ENCODE assay signal across 31 mouse cellular contexts in genomic region chr1:13042326-13042725, GRCm38 (mm10).
DNase-seq lines count a peak whose midpoint lies in the region; ATAC-seq and TF ChIP-seq lines count a peak whose summit lies in the region.
"Had no signal": no experiment of that assay in that cellular context is flagged by ENCODE, and none has a peak within 500 bp of the region (broad histone marks: within the 10 kb centered on the region; RNA-seq: fewer than 3 reads in every experiment).

No protein-coding gene starts in this region.

- no peak overlapping the region for H3K4me2 ChIP-seq in lung, embryonic 16.5 days (ENCODE audit: low read depth, low read length)
- H3K4me2 ChIP-seq: embryonic facial prominence, embryonic 15.5 days; forebrain, embryonic 12.5 days; hindbrain, embryonic 13.5 days; liver, embryonic 12.5 days; midbrain, embryonic 11.5 days had no signal

- H3K36me3 ChIP-seq in lung, embryonic 16.5 days (ENCODE audit: control insufficient read depth, insufficient read depth, low read length) = no peaks in the 10 kb centered on the region
- H3K36me3 ChIP-seq: embryonic facial prominence, embryonic 10.5 days; embryonic facial prominence, embryonic 15.5 days; forebrain, embryonic 12.5 days; hindbrain, embryonic 13.5 days; liver, embryonic 12.5 days had no signal

- H3K4me1 ChIP-seq in lung, embryonic 16.5 days (replicated peaks; ENCODE audit: control insufficient read depth, insufficient read depth, low read length) = 0 out of 2 replicates have a peak, but pooled peaks cover 3% of the 10 kb centered on the region
- H3K4me1 ChIP-seq in lung, adult 2 months (ENCODE audit: control insufficient read depth, insufficient read depth, low read length) = no peaks in the 10 kb centered on the region
- H3K4me1 ChIP-seq: embryonic facial prominence, embryonic 10.5 days; embryonic facial prominence, embryonic 15.5 days; forebrain, embryonic 12.5 days; hindbrain, embryonic 13.5 days; liver, embryonic 12.5 days had no signal

- no peak for TF ChIP-seq POLR2A in lung, adult 2 months (IDR thresholded peaks at IDR 0.05; ENCODE audit: borderline replicate concordance, extremely low read depth, low read depth, low read length)

- no peak overlapping the region for H3K27ac ChIP-seq in lung, embryonic 16.5 days (ENCODE audit: low read length)
- H3K27ac ChIP-seq: embryonic facial prominence, embryonic 10.5 days; embryonic facial prominence, embryonic 15.5 days; forebrain, embryonic 12.5 days; hindbrain, embryonic 13.5 days; liver, embryonic 12.5 days had no signal

- TF ChIP-seq CTCF in lung, adult 2 months (IDR thresholded peaks at IDR 0.05; ENCODE audit: insufficient read depth, low read length) = no peak

- H3K4me3 ChIP-seq in lung, embryonic 16.5 days (ENCODE audit: low read length) = no peak overlapping the region
- H3K4me3 ChIP-seq in lung, adult 2 months (replicated peaks; ENCODE audit: extremely low read depth, low read depth, low read length) = no peak overlapping the region
- H3K4me3 ChIP-seq: embryonic facial prominence, embryonic 10.5 days; embryonic facial prominence, embryonic 15.5 days; forebrain, embryonic 12.5 days; hindbrain, embryonic 13.5 days; liver, embryonic 12.5 days had no signal

- H3K27me3 ChIP-seq in lung, embryonic 16.5 days (ENCODE audit: control insufficient read depth, insufficient read depth, low read depth, low read length) = no peaks in the 10 kb centered on the region
- H3K27me3 ChIP-seq: CH12.LX; embryonic facial prominence, embryonic 15.5 days; forebrain, embryonic 12.5 days; hindbrain, embryonic 13.5 days; liver, embryonic 12.5 days had no signal

- peak; percentile 44; the same call in 1 of the 2 replicates for ATAC-seq in frontal cortex, adult (ENCODE audit: low TSS enrichment)
- ATAC-seq in lung, embryonic 16.5 days (ENCODE audit: low read depth) = 0 out of 2 replicates have a peak, but pooled peaks have one; percentile 15
- ATAC-seq: activated CD4-positive, CD25-positive, alpha-beta regulatory T cell, adult 4 months; intestine, postnatal 0 days; liver, embryonic 12.5 days; liver, postnatal 0 days; midbrain, embryonic 16.5 days had no signal

- no peak overlapping the region for H3K9ac ChIP-seq in lung, embryonic 16.5 days (ENCODE audit: low read length)
- H3K9ac ChIP-seq: embryonic facial prominence, embryonic 15.5 days; forebrain, embryonic 12.5 days; hindbrain, embryonic 13.5 days; liver, embryonic 12.5 days; liver, postnatal 0 days had no signal

- DNase-seq in frontal cortex, adult 2 months (ENCODE audit: extremely low spot score in 1 of 2, low spot score in 1 of 2) = no peak
- peak; percentile 45 for DNase-seq in heart, adult 8-10 months (ENCODE audit: low spot score)
- no peak for DNase-seq in heart, adult 11 months
- no peak for DNase-seq in lung, adult 2 months
- DNase-seq in skeletal muscle tissue, adult 2 months (ENCODE audit: low read depth, low spot score) = peak; percentile 21
- no peak for DNase-seq in cerebellum, postnatal 14 days
- DNase-seq: adrenal gland, adult 2 months; adrenal gland, postnatal 36 days; cerebellum, adult 2 months; cerebellum, postnatal 25 days; kidney, adult 9 months; kidney, postnatal 10 days; layer of hippocampus, postnatal 36 days; left cerebral cortex, postnatal 4 days; liver, postnatal 0 days; right cerebral cortex, adult 18-20 months; right cerebral cortex, postnatal 4 days; thymus, adult 2 months; thymus, postnatal 36 days had no signal

- no peaks in the 10 kb centered on the region for H3K9me3 ChIP-seq in lung, embryonic 16.5 days (ENCODE audit: control insufficient read depth, low read length)
- H3K9me3 ChIP-seq: embryonic facial prominence, embryonic 10.5 days; embryonic facial prominence, embryonic 15.5 days; forebrain, embryonic 12.5 days; hindbrain, embryonic 13.5 days; liver, embryonic 12.5 days had no signal

Comparison
In these comparisons a context has a peak if more than half of its experiments do, and no peak if none do; other contexts are left out.
1. DNase-seq: peak in heart, adult 8-10 months (single experiment) and skeletal muscle tissue, adult 2 months (single experiment); none in frontal cortex, adult 2 months (0 of 2), heart, adult 11 months (single experiment), lung, adult 2 months (single experiment) and cerebellum, postnatal 14 days (0 of 2).